Mouse (Mus musculus) bone marrow, adult 2 months (tissue): Measurements from ENCODE around the gene Slc12a4.

Experiments
- CTCF ChIP-seq: fragments of 200-500 bp; IDR thresholded peaks from 2 replicates; pipeline ENCODE4 v1.5.1; 2011; ENCODE audit warnings: low read length, control low read depth; ENCODE audit not compliant: control insufficient read depth, insufficient read depth
- POLR2A ChIP-seq: fragments of 200-500 bp; IDR thresholded peaks from 2 replicates; pipeline ENCODE4 v1.6.1; 2011; ENCODE audit warnings: low read depth, mild to moderate bottlenecking, control low read depth, low read length, borderline replicate concordance; ENCODE audit not compliant: control insufficient read depth

GRCm38 (mm10) chr8:105992499-105992898 is 26.6 kb upstream of the Slc12a4 start:
- no peak for TF ChIP-seq POLR2A
- no peak for TF ChIP-seq CTCF
